Mouse (Mus musculus) embryonic fibroblast, embryonic 13.5 days (primary cell): Measurements from ENCODE around the gene Slc6a21. TPM values are rescaled to one million over a fixed set of nuclear protein-coding genes. Genes with fewer than 3 reads are reported as not detected.
A peak's percentile ranks its signal among the peaks of the same experiment; 100 is the strongest.

Source experiments
- H3K27ac ChIP-seq: 2 replicates; pipeline ENCODE4 v1.5.1; 2012; ENCODE audit warnings: low read length, control low read depth, inconsistent platforms; ENCODE audit not compliant: insufficient read depth
- H3K4me1 ChIP-seq: 2 replicates; pipeline ENCODE4 v1.6.1; 2011; ENCODE audit warnings: low read length; ENCODE audit not compliant: control insufficient read depth, insufficient read depth
- H3K4me3 ChIP-seq: 2 replicates; pipeline ENCODE4 v1.5.1; 2011; ENCODE audit warnings: mild to moderate bottlenecking, control low read depth, low read length; ENCODE audit not compliant: insufficient read depth
- CTCF ChIP-seq: IDR thresholded peaks from 2 replicates; pipeline ENCODE4 v1.5.1; 2011; ENCODE audit warnings: mild to moderate bottlenecking, control low read depth, low read length, moderate library complexity, borderline replicate concordance; ENCODE audit not compliant: insufficient read depth
- POLR2A ChIP-seq: IDR thresholded peaks from 2 replicates; pipeline ENCODE4 v1.6.1; 2011; ENCODE audit warnings: low read depth, mild to moderate bottlenecking, control low read depth, low read length, moderate library complexity
- polyA plus RNA-seq: library from polyadenylated mRNA; stranded (reverse); fragments of >200 nt; gene quantifications from 2 replicates; pipeline ENCODE4 v1.2.4, GENCODE M21; 2011; ENCODE audit warnings: low read depth; ENCODE audit not compliant: missing spikeins, insufficient read length

The Slc6a21 gene
- polyA plus RNA-seq: not detected in 2 replicates

GRCm38 (mm10) chr7:45277136-45277760 lies at the start of gene Slc6a21:
Gene Slc6a21, plus strand, starts transcription at chr7:45277513.
- TF ChIP-seq POLR2A (no peak), CTCF (peak; percentile 77)
- no peak within 1 kb of the TSS for H3K27ac ChIP-seq
- peak within 1 kb of the TSS; percentile 28 for H3K4me3 ChIP-seq
- no peaks in the 10 kb centered on the region for H3K4me1 ChIP-seq

DNA sequence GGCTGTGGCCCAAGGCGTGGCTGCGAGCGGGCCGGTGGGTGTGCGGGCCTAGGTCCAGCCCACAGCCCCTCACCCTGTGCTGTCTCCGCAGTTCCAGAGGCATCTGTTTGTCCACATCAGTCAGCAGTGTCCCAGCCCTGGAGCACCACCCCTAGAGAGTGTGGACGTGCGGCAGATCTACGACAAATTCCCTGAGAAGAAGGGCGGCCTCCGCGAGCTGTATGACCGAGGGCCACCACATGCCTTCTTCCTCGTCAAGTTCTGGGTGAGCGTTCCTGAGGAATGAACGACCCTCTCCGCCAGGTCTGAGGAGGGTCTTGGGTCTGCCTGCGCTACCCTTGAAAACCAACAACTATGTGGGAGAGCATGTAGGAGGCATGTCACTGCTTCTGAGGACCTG lies 48.8 kb upstream of the Slc6a21 start:
- H3K27ac ChIP-seq: no peak overlapping the region
- no peak overlapping the region for H3K4me3 ChIP-seq
- no peak for TF ChIP-seq POLR2A
- no peak for TF ChIP-seq CTCF
- no peaks in the 10 kb centered on the region for H3K4me1 ChIP-seq

- no peak for TF ChIP-seq CTCF
- TF ChIP-seq POLR2A: no peak
- H3K4me1 ChIP-seq: no peaks in the 10 kb centered on the region
- no peak overlapping the region for H3K4me3 ChIP-seq
- no peak overlapping the region for H3K27ac ChIP-seq
Observed at GRCm38 (mm10) chr7:45229046-45229445, 48.3 kb upstream of the Slc6a21 start.

DNA sequence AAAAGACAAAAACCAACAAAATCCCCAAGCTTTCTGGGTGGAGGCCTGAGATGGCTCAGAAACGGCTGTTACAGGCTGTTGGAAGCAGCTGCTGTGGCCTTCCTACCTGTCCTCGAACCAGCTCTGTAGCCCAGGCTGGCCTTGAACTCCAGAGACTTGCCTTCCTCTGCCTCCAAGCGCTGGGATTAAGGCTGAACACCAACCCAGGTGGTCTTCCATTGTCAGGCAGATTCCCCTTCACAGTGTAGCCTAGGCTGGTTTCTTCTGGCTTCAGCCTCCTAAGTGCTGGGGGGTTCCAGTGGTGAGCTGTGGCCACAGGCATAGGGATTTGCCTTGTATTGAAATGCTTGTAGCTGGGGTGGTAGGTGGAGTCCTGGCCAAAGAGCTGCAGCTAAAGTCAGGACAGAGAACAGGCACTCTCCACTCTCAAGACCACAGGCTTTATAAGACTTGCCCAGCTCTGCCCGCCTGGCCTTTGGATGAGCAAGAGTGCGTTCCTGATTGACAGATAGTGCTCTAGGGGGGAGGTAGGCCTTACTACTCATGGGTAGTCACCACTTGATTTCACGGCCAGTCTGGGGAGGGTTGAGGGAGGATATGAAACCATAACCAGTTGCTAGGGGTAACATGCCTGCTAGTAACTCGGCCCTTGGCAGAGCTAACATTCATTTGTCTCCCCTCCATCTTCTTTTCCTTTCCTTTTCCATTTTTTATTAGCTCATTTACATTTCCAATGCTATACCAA lies 47.7 kb upstream of the Slc6a21 start:
- no peak for TF ChIP-seq CTCF
- TF ChIP-seq POLR2A: no peak
- Histone ChIP-seq H3K4me3 (no peak overlapping the region), H3K27ac (no peak overlapping the region), H3K4me1 (no peaks in the 10 kb centered on the region)

- Histone ChIP-seq H3K4me3 (no peak overlapping the region), H3K4me1 (no peaks in the 10 kb centered on the region), H3K27ac (no peak overlapping the region)
- TF ChIP-seq POLR2A (no peak), CTCF (no peak)
Observed at GRCm38 (mm10) chr7:45231192-45231591, 46.1 kb upstream of the Slc6a21 start.

- Histone ChIP-seq H3K4me3 (no peak overlapping the region), H3K4me1 (no peaks in the 10 kb centered on the region), H3K27ac (no peak overlapping the region)
- no peak for TF ChIP-seq CTCF
- TF ChIP-seq POLR2A: no peak
Observed at GRCm38 (mm10) chr7:45231941-45232340, 45.4 kb upstream of the Slc6a21 start.

GRCm38 (mm10) chr7:45232716-45233465 lies 44.4 kb upstream of the Slc6a21 start:
- no peak overlapping the region for H3K4me3 ChIP-seq
- no peak for TF ChIP-seq POLR2A
- no peaks in the 10 kb centered on the region for H3K4me1 ChIP-seq
- H3K27ac ChIP-seq: no peak overlapping the region

DNA sequence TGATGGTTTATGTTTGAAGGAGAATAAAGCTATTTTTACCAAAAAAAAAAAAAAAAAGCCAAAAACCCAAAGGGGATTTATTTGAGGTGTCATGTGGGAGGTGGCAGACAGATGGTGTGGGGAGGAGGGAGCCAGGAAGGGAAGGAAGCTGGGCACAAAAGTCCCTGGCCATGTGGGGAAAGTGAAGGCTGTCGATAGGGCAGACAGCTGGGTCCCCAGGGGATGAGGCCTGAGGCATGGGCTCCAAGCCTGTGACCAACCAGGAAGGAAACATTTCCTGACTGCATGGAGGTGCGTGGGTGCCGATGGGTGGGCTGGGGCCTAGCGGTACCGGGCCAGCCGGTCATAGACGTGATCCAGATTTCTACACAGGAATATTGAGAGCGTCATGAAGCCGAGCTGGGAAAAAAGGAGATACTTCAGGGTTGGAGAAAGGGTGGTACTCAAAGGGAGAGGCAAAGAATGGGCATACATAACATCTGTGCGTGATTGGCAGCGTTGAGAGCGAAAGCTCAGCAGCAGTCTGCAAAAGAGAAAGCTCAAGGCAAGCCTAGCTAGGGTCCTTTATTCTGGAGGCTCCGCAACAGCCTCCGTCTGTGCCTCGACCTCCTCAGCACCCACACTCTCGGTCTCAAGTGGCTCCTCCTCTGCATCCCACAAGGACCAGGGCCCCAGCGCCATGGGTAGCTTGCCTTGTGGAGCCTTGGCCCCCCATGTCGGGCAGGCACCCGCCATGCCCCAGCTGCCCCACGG lies 43.6 kb upstream of the Slc6a21 start:
- no peak overlapping the region for H3K27ac ChIP-seq
- TF ChIP-seq CTCF (no peak), POLR2A (no peak)
- H3K4me1 ChIP-seq: no peaks in the 10 kb centered on the region
- H3K4me3 ChIP-seq: no peak overlapping the region

DNA sequence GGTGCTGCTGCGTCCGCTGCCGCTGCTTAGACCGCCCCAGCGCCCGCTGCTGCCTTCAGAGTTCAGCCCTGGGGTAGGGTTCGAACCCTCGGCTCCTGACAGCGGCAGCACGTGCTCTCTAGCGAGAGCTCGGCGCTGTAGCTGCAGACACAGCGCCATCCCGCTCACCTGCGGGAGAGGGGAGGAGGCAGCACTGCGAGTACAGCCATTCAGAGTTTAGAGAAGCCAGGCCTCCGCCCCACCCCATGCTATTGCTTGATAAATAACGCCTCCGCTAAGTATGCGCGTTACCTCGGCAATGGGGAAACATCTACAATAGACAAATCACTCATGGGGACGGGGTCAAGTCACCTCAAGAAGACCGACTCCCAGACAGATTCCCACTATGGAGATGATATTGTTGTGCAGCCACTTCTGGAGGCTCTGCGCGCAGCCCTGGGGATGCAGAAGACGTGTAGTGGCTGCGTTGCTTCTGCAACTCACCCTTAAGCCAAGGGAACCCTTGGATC lies 42.9 kb upstream of the Slc6a21 start:
- no peak overlapping the region for H3K27ac ChIP-seq
- H3K4me3 ChIP-seq: no peak overlapping the region
- TF ChIP-seq POLR2A (no peak), CTCF (no peak)
- H3K4me1 ChIP-seq: no peaks in the 10 kb centered on the region
